Mouse (Mus musculus): ENCODE results near the gene Gm47429.

- TF ChIP-seq POLR2A (IDR thresholded peaks at IDR 0.05; ENCODE audit: low read depth, low read length) (no peak), CTCF (IDR thresholded peaks at IDR 0.05; ENCODE audit: borderline replicate concordance, insufficient read depth, low read length) (no peak)
Measured at GRCm38 (mm10) chr13:50464621-50465562, 21.2 kb upstream of the Gm47429 start.
